Mouse (Mus musculus) thymus, adult 2 months (tissue): ENCODE measurements around the gene Mup13. TPM values are rescaled to one million over a fixed set of nuclear protein-coding genes. Genes with fewer than 3 reads are reported as not detected.
"Not testable (repeated sequence)": the region's sequence is repeated elsewhere in the genome, so short reads cannot be mapped to it uniquely, and the experiment has no call there.

Experiments used
- DNase-seq: peaks from one replicate; pipeline ENCODE4 v3.0.0; 2021
- H3K27ac ChIP-seq: fragments of 200-500 bp; 2 replicates; pipeline ENCODE4 v1.5.1; 2012; ENCODE audit warnings: low read length, control low read depth; ENCODE audit not compliant: control insufficient read depth, insufficient read depth
- H3K27me3 ChIP-seq: fragments of 200-500 bp; 2 replicates; pipeline ENCODE4 v1.6.1; 2012; ENCODE audit warnings: mild to moderate bottlenecking, low read length, moderate library complexity, mixed read lengths; ENCODE audit not compliant: control insufficient read depth, insufficient read depth
- H3K36me3 ChIP-seq: fragments of 200-500 bp; 2 replicates; pipeline ENCODE4 v1.6.1; 2012; ENCODE audit warnings: mild to moderate bottlenecking, low read length, moderate library complexity; ENCODE audit not compliant: control insufficient read depth, insufficient read depth
- H3K4me1 ChIP-seq: fragments of 200-500 bp; replicated peaks from 2 replicates; pipeline ENCODE4 v1.6.1; 2012; ENCODE audit warnings: low read length; ENCODE audit not compliant: control insufficient read depth, insufficient read depth
- H3K4me3 ChIP-seq: fragments of 200-500 bp; 2 replicates; pipeline ENCODE4 v1.5.1; 2012; ENCODE audit warnings: mild to moderate bottlenecking, low read length, control low read depth, moderate library complexity; ENCODE audit not compliant: control insufficient read depth, insufficient read depth
- WGBS: fragments of 180-500 bp; shearing (Covaris S2); methylation state at CpG from one replicate; pipeline ENCODE4 v1.1.7; 2018; 5-methylcytosine and 5-hydroxymethylcytosine counted together
- polyA plus RNA-seq: library from polyadenylated mRNA; depleted of rRNA; stranded (reverse); fragments of >200 nt; gene quantifications from 2 replicates; pipeline ENCODE4 v1.2.3, GENCODE M21; 2012; rRNA removed

The Mup13 gene
- polyA plus RNA-seq, result not detected in 2 replicates

DNA sequence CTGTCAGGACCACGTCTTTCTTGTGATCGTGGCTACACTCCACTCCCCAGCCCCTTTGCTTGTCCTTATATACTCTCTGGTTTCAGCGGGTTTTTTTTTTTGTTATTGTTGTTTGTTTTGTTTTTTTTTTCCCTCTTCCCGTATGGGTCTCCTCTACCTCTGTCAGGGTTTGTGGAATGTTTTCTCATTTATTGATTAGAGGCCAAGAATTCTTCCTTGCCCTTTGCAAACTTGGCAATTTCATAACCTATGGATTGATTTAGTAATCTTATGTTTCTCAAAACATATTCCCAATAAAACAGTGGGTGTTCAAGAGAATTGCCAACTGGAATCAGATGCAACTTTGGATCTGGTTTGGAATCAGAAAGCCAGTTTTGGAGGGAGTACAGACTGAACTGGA, at the start of gene Mup13:
TSS of gene Mup13 (minus strand) at position 101 of the 400 bp plus-strand sequence.
- H3K4me3 ChIP-seq, H3K27me3 ChIP-seq, H3K4me1 ChIP-seq, H3K27ac ChIP-seq, H3K36me3 ChIP-seq, DNase-seq: not testable (repeated sequence)
- 82% methylated on average over 4 of the region's 4 CpGs for WGBS

Other genes starting within 250 kb of the Mup13 start
- 0.64 TPM in 1 of 2 replicates, not detected in the other for gene Mup14, start 75.7 kb upstream of the Mup13 start, polyA plus RNA-seq
- gene Mup15, start 211.5 kb upstream of the Mup13 start, polyA plus RNA-seq, result not detected in 2 replicates